Comparison of ENCODE assay signal across 8 mouse cellular contexts in the genomic region with DNA sequence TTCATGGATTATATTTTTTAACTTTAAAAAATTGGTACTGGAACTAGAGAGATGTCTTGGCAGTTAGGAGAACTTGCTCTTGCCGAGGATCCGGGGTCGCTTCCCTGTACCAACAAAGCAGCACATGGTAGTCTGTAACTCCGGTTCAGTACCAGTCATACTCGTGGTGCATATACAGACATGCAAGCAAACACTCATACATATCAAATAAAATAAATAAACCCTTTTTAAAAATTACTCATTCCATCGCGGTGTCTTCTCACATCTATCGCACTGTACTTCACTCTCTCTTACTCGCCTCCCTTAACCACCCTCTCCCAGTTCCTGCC. TPM values are rescaled to one million over a fixed set of nuclear protein-coding genes. Genes with fewer than 3 reads are reported as not detected.
A peak's percentile ranks its signal among the peaks of the same experiment; 100 is the strongest.
DNase-seq lines count a peak whose midpoint lies in the region; ATAC-seq and TF ChIP-seq lines count a peak whose summit lies in the region.

No protein-coding gene starts in this region.

- no peak for TF ChIP-seq CTCF in gastrocnemius, adult 2 months (IDR thresholded peaks at IDR 0.05)

- H3K36me3 ChIP-seq in lung, embryonic 16.5 days (ENCODE audit: control insufficient read depth, insufficient read depth, low read length): no peaks in the 10 kb centered on the region
- no peaks in the 10 kb centered on the region for H3K36me3 ChIP-seq in intestine, embryonic 15.5 days
- H3K36me3 ChIP-seq in neural tube, embryonic 15.5 days: no peaks in the 10 kb centered on the region

- intact Hi-C loops in gastrocnemius, adult 2 months (cut with DNase I): no loop called here
- intact Hi-C loops in gastrocnemius, postnatal 36 days (cut with DNase I): no loop called here

- peak overlapping the region; percentile 82 for H3K4me2 ChIP-seq in lung, embryonic 16.5 days (ENCODE audit: low read depth, low read length)
- H3K4me2 ChIP-seq in intestine, embryonic 15.5 days (replicated peaks): peak overlapping the region; percentile 70
- peak overlapping the region; percentile 70 for H3K4me2 ChIP-seq in neural tube, embryonic 15.5 days

- no peak overlapping the region for H3K27ac ChIP-seq in gastrocnemius, adult 2 months
- H3K27ac ChIP-seq in lung, embryonic 16.5 days (ENCODE audit: low read length): no peak overlapping the region
- H3K27ac ChIP-seq in intestine, embryonic 15.5 days: no peak overlapping the region
- H3K27ac ChIP-seq in neural tube, embryonic 15.5 days (replicated peaks): no peak overlapping the region

- peaks cover 2% of the 10 kb centered on the region; the same call in 1 of the 2 replicates for H3K27me3 ChIP-seq in lung, embryonic 16.5 days (ENCODE audit: control insufficient read depth, insufficient read depth, low read depth, low read length)
- no peaks in the 10 kb centered on the region for H3K27me3 ChIP-seq in intestine, embryonic 15.5 days (replicated peaks)
- no peaks in the 10 kb centered on the region for H3K27me3 ChIP-seq in neural tube, embryonic 15.5 days (replicated peaks)

- H3K9ac ChIP-seq in lung, embryonic 16.5 days (ENCODE audit: low read length): no peak overlapping the region
- no peak overlapping the region for H3K9ac ChIP-seq in intestine, embryonic 15.5 days
- H3K9ac ChIP-seq in neural tube, embryonic 15.5 days (replicated peaks): no peak overlapping the region

- H3K4me1 ChIP-seq in lung, embryonic 16.5 days (replicated peaks; ENCODE audit: control insufficient read depth, insufficient read depth, low read length): peaks cover 6% of the 10 kb centered on the region
- 0 out of 2 replicates have a peak, but pooled peaks cover 2% of the 10 kb centered on the region for H3K4me1 ChIP-seq in intestine, embryonic 15.5 days (replicated peaks)
- H3K4me1 ChIP-seq in neural tube, embryonic 15.5 days: peaks cover 5% of the 10 kb centered on the region

- ATAC-seq in lung, embryonic 16.5 days (ENCODE audit: low read depth): peak; percentile 7; the same call in 1 of the 2 replicates
- ATAC-seq in intestine, embryonic 15.5 days: peak; percentile 11; the same call in 1 of the 2 replicates
- ATAC-seq in neural tube, embryonic 15.5 days (ENCODE audit: low FRiP score): no peak
- no peak for ATAC-seq in CD4-positive, CD25-positive, alpha-beta regulatory T cell, adult 4 months

- no peak for DNase-seq in gastrocnemius, adult 2 months
- DNase-seq in gastrocnemius, postnatal 36 days: no peak
- DNase-seq in lung, postnatal 14 days: no peak
- no peak for DNase-seq in layer of hippocampus, adult 8-10 months (ENCODE audit: low spot score in 2 of 2)

- H3K9me3 ChIP-seq in lung, embryonic 16.5 days (ENCODE audit: control insufficient read depth, low read length): no peaks in the 10 kb centered on the region
- H3K9me3 ChIP-seq in intestine, embryonic 15.5 days: no peaks in the 10 kb centered on the region
- H3K9me3 ChIP-seq in neural tube, embryonic 15.5 days (replicated peaks): no peaks in the 10 kb centered on the region

- peak overlapping the region; percentile 60 for H3K4me3 ChIP-seq in gastrocnemius, adult 2 months
- peak overlapping the region; percentile 49 for H3K4me3 ChIP-seq in lung, embryonic 16.5 days (ENCODE audit: low read length)
- H3K4me3 ChIP-seq in intestine, embryonic 15.5 days (replicated peaks): no peak overlapping the region
- H3K4me3 ChIP-seq in neural tube, embryonic 15.5 days (replicated peaks): no peak overlapping the region

- WGBS in lung, embryonic 16.5 days: 30% methylated on average over 9 of the region's 9 CpGs
- 50% methylated on average over 9 of the region's 9 CpGs for WGBS in intestine, embryonic 15.5 days
- 71% methylated on average over 9 of the region's 9 CpGs for WGBS in neural tube, embryonic 15.5 days

RNA-seq across cellular contexts. Expression of a gene that starts 0.7 kb away (rescaled TPM):
- total RNA-seq in gastrocnemius, adult 2 months (2021): not detected
- total RNA-seq in gastrocnemius, postnatal 36 days (2021): not detected
- polyA plus RNA-seq in lung, embryonic 16.5 days (2015; fragmentation: Nextera tagmentation; extraction: Ambion mirVana): 1.0 and 2.9 TPM in 2 replicates
- 12.8 and 13.8 TPM in 2 replicates for polyA plus RNA-seq in intestine, embryonic 15.5 days (2015; fragmentation: Nextera tagmentation; extraction: Ambion mirVana)
- 1.7 and 3.2 TPM in 2 replicates for polyA plus RNA-seq in neural tube, embryonic 15.5 days (2015; fragmentation: Nextera tagmentation; extraction: Ambion mirVana)
- polyA plus RNA-seq in CD4-positive, CD25-positive, alpha-beta regulatory T cell, adult 4 months (2017; shearing (Covaris generic)): 10 to 100 TPM; 28.3 to 32.5 TPM
- total RNA-seq in layer of hippocampus, adult 8-10 months (2022): 1 to 10 TPM in 1 of 4 experiments, under 1 TPM in 2, not detected in 1; 0.94 to 1.3 (median 0.97) TPM

RNA-seq across cellular contexts. Expression of a gene that starts 8.7 kb away (rescaled TPM):
- total RNA-seq in gastrocnemius, adult 2 months (2021): not detected
- not detected for total RNA-seq in gastrocnemius, postnatal 36 days (2021)
- 0.14 TPM in 1 of 2 replicates, not detected in the other for polyA plus RNA-seq in lung, embryonic 16.5 days (2015; fragmentation: Nextera tagmentation; extraction: Ambion mirVana)
- 0.21 and 0.32 TPM in 2 replicates for polyA plus RNA-seq in intestine, embryonic 15.5 days (2015; fragmentation: Nextera tagmentation; extraction: Ambion mirVana)
- polyA plus RNA-seq in neural tube, embryonic 15.5 days (2015; fragmentation: Nextera tagmentation; extraction: Ambion mirVana): 3.6 and 4.5 TPM in 2 replicates
- polyA plus RNA-seq in CD4-positive, CD25-positive, alpha-beta regulatory T cell, adult 4 months (2017; shearing (Covaris generic)): not detected
- 1 to 10 TPM; 1.3 to 2.4 (median 1.8) TPM for total RNA-seq in layer of hippocampus, adult 8-10 months (2022)

RNA-seq across cellular contexts. Expression of a gene that starts 41.4 kb away (rescaled TPM):
- total RNA-seq in gastrocnemius, adult 2 months (2021): 10 to 100 TPM; 16.1 to 21.2 TPM
- total RNA-seq in gastrocnemius, postnatal 36 days (2021): 10 to 100 TPM; 15.5 to 17.4 TPM
- polyA plus RNA-seq in lung, embryonic 16.5 days (2015; fragmentation: Nextera tagmentation; extraction: Ambion mirVana): 56.0 and 61.2 TPM in 2 replicates
- polyA plus RNA-seq in intestine, embryonic 15.5 days (2015; fragmentation: Nextera tagmentation; extraction: Ambion mirVana): 182 and 201 TPM in 2 replicates
- polyA plus RNA-seq in neural tube, embryonic 15.5 days (2015; fragmentation: Nextera tagmentation; extraction: Ambion mirVana): 75.7 and 132 TPM in 2 replicates
- polyA plus RNA-seq in CD4-positive, CD25-positive, alpha-beta regulatory T cell, adult 4 months (2017; shearing (Covaris generic)): 100 to 1,000 TPM; 221 to 250 TPM
- total RNA-seq in layer of hippocampus, adult 8-10 months (2022): 10 to 100 TPM; 33.5 to 36.8 (median 34.8) TPM

RNA-seq across cellular contexts. Expression of a gene that starts 41.4 kb away (rescaled TPM):
- under 1 TPM; 0.59 to 0.71 TPM for total RNA-seq in gastrocnemius, adult 2 months (2021)
- under 1 TPM; 0.52 to 0.61 TPM for total RNA-seq in gastrocnemius, postnatal 36 days (2021)
- polyA plus RNA-seq in lung, embryonic 16.5 days (2015; fragmentation: Nextera tagmentation; extraction: Ambion mirVana): 0.28 and 0.88 TPM in 2 replicates
- polyA plus RNA-seq in intestine, embryonic 15.5 days (2015; fragmentation: Nextera tagmentation; extraction: Ambion mirVana): 0.40 and 0.69 TPM in 2 replicates
- 0.81 and 4.5 TPM in 2 replicates for polyA plus RNA-seq in neural tube, embryonic 15.5 days (2015; fragmentation: Nextera tagmentation; extraction: Ambion mirVana)
- polyA plus RNA-seq in CD4-positive, CD25-positive, alpha-beta regulatory T cell, adult 4 months (2017; shearing (Covaris generic)): 10 to 100 TPM; 42.4 to 62.2 TPM
- total RNA-seq in layer of hippocampus, adult 8-10 months (2022): 1 to 10 TPM; 1.1 to 4.6 (median 3.2) TPM

Comparison
In these comparisons a context has a peak if more than half of its experiments do, and no peak if none do; other contexts are left out.
1. H3K4me3 ChIP-seq: peak in gastrocnemius, adult 2 months (single experiment) and lung, embryonic 16.5 days (single experiment); none in intestine, embryonic 15.5 days (single experiment) and neural tube, embryonic 15.5 days (single experiment).
2. ATAC-seq: peak in lung, embryonic 16.5 days (single experiment) and intestine, embryonic 15.5 days (single experiment); none in neural tube, embryonic 15.5 days (single experiment) and CD4-positive, CD25-positive, alpha-beta regulatory T cell, adult 4 months (single experiment).
3. Peak in every context shown above with its lines, with median percentiles within 50 percentile points of each other: H3K4me2 ChIP-seq.